Mouse (Mus musculus): ENCODE data around the gene BC037034. TPM values are rescaled to one million over a fixed set of nuclear protein-coding genes. Genes with fewer than 3 reads are reported as not detected.
"Not testable (repeated sequence)": the region's sequence is repeated elsewhere in the genome, so short reads cannot be mapped to it uniquely, and the experiment has no call there.

BC037034 gene
- polyA plus RNA-seq, 2 experiments from 2014 or later = 2.7 to 4.4 TPM

DNA sequence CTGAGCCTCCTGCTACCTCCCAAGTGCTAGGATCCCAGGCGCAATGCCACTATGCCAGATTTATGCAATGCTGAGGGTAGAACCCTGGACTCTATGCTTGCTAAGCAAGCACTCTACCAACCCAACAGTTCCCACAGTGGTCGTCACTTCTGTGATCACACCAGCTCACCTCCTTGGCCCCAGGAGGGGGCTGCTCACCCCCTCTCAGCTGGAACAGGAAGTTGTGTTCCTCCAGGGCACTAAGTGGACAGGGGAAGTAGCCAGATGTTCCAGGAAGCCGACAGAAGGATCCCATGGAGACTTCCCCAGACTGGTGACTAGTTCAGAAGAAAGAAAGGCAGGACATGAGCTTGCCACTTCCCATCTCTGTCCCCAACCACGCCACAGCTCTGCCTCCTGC, 1.8 kb downstream of the BC037034 start:
- no peak for ATAC-seq

DNA sequence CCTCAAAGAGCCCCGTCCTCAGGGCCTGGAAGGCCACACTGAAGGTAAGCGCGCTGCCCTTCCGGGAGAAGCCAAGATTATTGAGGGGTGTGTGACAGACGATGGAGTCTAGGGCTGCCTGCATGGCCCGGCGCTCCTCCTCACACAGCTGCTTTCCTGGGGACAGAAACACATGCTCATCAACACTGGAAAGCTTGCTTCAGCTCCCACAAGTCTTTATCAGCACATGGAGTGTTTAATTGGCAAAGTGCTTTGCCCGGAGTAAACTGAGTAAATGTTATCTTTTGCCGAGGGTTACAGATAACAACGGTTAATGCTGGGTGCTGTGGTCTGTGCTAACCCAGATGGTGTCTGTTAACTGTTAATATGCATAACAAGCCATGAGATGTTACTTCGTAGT, 3.0 kb downstream of the BC037034 start:
- no peak for ATAC-seq

DNA sequence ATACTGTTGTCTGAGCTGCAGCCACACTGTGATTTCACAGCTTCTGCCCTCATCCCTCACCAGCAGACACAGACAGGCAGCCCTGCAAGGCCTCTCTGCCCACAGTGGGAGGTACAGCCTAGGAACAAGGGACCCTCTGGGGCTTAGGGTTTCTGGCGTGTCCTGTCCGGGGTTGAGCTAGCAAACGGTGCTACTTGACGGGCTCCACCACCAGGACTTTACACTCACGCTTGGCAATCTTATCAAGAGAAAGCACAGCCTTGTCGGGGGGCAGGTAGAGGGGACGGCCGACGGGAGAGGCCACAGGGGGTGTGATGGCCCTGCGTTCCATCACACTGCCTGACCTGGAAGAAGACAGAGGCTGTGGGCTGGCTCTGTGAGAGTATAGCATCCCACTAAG, 3.8 kb downstream of the BC037034 start:
- no peak for ATAC-seq

DNA sequence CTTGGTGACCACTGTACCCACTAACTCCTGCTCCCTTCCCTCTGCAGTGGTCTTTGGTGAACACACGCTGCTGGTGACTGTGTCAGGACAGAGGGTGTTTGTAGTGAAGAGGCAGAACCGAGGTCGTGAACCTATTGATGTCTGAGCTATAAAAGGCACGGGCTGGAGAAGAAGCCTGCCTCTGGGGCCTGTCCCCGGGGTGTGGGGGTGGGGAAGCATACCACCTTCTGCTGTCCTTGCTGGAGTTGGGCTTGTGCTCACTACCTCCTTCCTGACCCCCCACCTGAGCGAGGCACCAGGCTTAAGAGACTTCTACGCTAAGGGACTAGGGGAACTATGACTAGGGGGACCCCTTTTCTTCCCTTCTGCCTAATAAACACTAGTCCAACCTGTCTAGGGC, 4.8 kb downstream of the BC037034 start:
- no peak for ATAC-seq

DNA sequence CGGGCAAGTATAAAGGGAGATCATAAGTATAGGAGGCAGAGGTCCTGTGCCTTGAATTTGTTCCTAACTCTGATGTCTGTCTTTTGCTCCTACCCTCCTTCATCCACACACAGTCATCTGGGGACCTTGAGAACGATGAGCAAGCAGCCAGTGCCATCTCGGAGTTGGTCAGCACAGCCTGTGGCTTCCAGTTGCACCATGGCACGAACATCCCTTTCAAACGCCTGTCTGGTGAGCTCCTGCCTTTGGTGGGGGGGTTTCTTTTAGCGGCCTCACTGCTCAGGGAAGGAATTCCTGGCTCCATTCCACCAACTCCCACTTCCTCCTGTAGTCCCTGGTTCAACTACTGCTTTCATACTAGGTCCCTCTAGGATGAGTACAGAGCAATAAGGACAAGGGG, 5.3 kb downstream of the BC037034 start:
- no peak for ATAC-seq

GRCm38 (mm10) chr5:138258078-138258477, 5.8 kb downstream of the BC037034 start:
- ATAC-seq = no peak

DNA sequence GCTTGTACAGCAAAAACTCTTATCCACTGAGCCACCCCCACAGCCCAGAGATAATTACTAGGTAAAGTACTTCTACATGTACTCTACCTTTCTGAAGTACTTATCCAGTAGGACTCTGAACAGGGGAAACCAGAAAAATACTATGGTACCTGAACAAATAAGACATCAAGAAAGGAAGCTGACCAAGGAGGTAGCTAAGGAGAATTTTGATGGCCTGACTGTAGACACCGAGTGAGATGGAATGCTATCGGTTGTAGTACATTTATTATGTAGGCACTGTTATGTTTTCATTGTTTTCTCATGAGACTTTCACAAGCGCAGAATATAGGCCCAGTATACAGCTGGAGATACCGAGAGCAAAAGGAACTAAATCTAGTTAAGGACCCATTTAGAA, 6.3 kb downstream of the BC037034 start:
- no peak for ATAC-seq

DNA sequence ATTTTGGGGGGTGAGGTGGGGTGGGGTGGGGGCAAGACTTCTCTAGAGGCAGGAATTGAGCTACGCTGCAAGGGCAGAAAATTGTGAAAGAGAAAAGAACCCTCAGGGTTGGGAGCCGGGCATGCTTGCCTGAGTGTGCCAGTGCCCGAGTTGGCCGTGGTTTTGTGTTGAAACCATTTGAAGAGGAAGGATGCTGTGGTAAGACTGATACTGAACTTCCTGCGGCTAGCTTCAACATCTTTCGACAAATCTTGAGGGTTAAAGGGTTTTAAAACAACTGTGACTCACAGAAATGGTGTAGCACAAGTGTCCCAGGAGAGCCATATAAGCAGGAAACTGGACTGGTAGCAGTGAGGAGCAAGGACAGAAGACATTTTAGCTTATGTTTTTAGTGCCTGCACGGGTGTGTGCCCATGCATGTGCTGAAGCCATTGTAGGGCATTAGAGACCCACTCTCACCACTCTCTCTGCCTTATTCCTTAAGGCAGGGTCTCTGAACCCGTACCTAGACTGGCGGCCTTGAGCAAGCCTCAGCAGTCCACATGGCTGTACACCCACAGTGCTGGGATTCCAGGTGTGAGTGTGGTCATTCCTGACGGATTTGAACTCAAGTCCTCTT, 6.8 kb downstream of the BC037034 start:
- peak; percentile 46 for ATAC-seq

- ATAC-seq = no peak
These were observed 7.8 kb downstream of the BC037034 start for GRCm38 (mm10) chr5:138256094-138256467.

GRCm38 (mm10) chr5:138255353-138256093, 8.3 kb downstream of the BC037034 start, which contains the start of gene Lamtor4:
Lamtor4 (plus strand) TSS chr5:138255482.
- peak; percentile 96 for ATAC-seq

- ATAC-seq = no peak
These were observed 10.8 kb downstream of the BC037034 start for GRCm38 (mm10) chr5:138253061-138253460.

- ATAC-seq = no peak
These were observed 12.7 kb downstream of the BC037034 start for GRCm38 (mm10) chr5:138251144-138251543.

DNA sequence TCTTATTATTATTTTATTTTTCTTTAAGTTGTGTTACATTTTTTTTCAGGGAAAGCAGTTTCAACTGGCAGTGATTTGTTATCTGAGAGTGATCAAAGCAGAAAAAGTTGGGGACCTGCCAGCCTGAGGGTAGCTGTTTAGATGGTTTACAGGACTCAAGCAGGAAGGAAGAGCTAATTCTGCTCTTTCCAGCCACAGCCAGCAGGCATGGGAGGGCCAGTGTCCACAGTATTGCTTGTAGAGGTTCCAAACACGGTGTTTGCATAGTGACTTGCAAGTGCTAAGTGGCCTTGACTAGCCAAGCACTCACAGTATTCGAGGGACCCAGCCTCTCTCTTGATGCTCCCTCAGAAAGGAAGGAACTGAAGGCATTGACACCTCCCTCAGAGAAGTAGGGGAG, 22.3 kb downstream of the BC037034 start:
- ATAC-seq = no peak

- no peak for ATAC-seq
These were observed 29.6 kb downstream of the BC037034 start for GRCm38 (mm10) chr5:138234224-138234623.

- ATAC-seq = no peak
These were observed 30.1 kb downstream of the BC037034 start for GRCm38 (mm10) chr5:138233778-138234177.

DNA sequence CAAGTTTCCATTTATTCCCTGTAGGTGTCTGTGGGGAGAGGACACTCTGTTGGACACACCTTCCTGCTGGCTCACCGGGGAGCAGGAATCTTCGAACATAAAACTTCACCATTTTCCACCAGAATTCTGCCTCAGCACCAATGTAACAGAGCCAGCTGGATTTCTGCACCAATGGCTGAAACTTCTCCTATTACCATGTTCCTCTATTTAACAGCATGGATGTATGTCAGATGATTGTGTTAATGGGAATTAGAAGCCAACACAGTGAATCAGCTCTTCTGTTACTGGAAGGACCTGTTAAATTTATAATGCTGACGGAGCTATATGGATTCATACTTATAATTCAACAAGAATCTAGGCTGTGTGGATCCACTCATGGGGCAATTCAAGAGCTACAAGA, 34.3 kb downstream of the BC037034 start:
- ATAC-seq = no peak

DNA sequence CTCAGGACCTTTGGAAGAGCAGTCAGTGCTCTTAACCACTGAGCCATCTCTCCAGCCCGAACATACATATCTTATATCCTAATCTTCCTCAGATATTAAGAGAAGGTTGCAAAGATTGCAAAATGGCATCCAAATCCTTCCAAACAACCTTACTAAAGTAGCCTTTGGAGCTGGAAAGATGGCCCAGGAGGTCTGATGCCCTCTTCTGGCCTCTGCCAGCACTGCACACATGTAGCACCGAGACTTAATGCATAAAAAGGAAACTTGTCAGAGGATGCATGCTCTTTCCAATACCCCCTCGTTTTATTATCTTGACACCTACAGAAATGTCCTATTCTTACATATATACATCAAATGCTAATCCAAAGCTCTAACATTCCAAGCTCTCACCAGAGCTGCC, 35.8 kb downstream of the BC037034 start:
- no peak for ATAC-seq

- no peak for ATAC-seq
These were observed 36.5 kb downstream of the BC037034 start for GRCm38 (mm10) chr5:138227367-138227766.

- ATAC-seq = no peak
These were observed 37.3 kb downstream of the BC037034 start for GRCm38 (mm10) chr5:138226491-138226890.

DNA sequence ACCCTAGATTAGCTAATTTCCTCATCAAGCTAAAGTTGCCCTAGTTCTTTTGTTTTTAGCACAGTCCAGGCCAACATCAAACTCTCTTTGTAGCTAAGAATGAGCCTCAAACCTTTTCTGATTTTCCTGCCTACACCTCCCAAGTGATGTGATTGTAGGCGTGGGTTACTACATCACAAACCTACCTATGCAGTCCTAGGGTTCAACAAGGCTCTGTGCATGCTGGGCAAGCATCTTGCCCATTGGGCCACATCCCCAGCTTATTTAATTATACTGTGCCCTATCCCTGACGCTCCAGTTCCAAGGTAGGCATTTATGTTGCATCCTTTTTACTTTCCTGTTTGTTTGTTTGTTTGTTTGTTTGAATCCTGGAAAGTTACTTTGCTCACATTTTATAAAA, 38.1 kb downstream of the BC037034 start, which contains the start of gene Nxpe5:
Gene Nxpe5 (plus strand): TSS at position 199 of the 400 bp plus-strand sequence.
- ATAC-seq = no peak

DNA sequence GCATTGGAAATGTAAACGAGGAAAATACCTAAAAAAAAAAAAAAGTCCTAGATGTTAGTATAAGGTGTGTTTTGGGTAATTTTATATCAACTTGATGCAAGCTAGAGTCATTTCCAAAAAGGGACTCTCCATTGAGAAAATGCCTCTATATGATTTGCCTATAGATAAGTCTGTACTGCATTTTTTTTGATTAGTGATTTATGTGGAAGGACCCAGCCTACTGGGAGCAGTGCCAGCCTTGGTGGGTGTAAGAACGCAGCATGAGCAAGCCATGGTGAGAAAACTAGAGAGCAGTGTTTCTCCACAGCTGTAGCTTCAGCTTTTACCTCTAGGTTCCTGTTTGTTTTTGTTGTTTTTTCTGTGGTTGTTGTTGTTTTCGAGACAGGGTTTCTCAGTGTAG, 40.5 kb downstream of the BC037034 start:
- no peak for ATAC-seq

GRCm38 (mm10) chr5:138222111-138222510, 41.7 kb downstream of the BC037034 start:
- no peak for ATAC-seq

DNA sequence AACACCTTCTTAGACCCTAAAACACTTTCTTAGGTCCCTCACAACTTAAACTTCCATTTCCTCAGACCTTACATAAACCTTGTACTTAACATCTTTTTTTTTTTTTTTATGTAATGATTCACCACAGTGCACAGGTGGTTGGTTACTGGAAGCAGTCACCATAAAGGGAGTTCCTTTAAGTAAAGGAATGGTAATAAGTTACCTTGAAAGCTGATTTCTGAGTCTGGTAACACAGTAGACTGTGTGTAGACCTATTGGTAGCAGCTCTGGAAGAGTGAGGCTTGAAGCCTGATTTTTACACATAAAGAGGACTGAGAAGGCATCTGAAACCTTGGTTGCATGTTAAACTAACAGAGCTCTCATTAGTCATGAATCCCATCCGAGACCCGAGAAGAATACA, 44.0 kb downstream of the BC037034 start:
- no peak for ATAC-seq

DNA sequence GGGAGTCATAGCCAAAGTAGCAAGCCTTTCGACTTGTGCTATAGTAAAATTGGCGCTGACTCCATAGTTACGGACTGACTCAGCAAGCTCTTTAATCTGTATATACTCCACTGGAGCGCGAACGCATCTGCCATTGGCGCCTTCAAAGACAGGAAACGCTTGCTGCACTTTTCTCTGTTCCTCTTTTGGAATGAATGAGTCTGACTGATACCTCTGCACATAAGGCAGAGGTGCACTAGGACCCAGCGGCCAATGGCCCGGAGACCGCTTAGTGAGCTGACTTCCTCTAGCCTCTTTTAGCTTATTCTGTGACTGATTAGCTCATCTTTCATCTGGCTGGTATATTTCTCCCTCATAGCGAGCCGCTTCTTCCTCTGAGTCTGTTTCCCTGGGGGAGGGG, 47.2 kb downstream of the BC037034 start:
- ATAC-seq = not testable (repeated sequence)
